Mouse (Mus musculus) heart, adult 2 months (tissue): ENCODE measurements around the gene Grik3. TPM values are rescaled to one million over a fixed set of nuclear protein-coding genes. Genes with fewer than 3 reads are reported as not detected.

Experiments
- DNase-seq, 2 experiments: peaks; one replicate each; pipeline ENCODE4 v3.0.0; 2021
- H3K27ac ChIP-seq: fragments of 200-600 bp; 2 replicates; pipeline ENCODE4 v1.8.1; 2022
- H3K27me3 ChIP-seq: fragments of 200-500 bp; 2 replicates; pipeline ENCODE4 v1.6.1; 2012; ENCODE audit warnings: mild to moderate bottlenecking, low read length, inconsistent platforms, mixed read lengths; ENCODE audit not compliant: control insufficient read depth, insufficient read depth
- H3K36me3 ChIP-seq: fragments of 200-500 bp; 2 replicates; pipeline ENCODE4 v1.6.1; 2012; ENCODE audit warnings: low read length, inconsistent platforms; ENCODE audit not compliant: control insufficient read depth, insufficient read depth
- H3K4me1 ChIP-seq: fragments of 200-500 bp; 2 replicates; pipeline ENCODE4 v1.6.1; 2011; ENCODE audit warnings: low read length; ENCODE audit not compliant: control insufficient read depth, insufficient read depth
- H3K4me3 ChIP-seq: fragments of 200-600 bp; 2 replicates; pipeline ENCODE4 v1.8.1; 2022
- H3K79me2 ChIP-seq: fragments of 200-500 bp; replicated peaks from 2 replicates; pipeline ENCODE4 v1.6.1; 2012; ENCODE audit warnings: mild to moderate bottlenecking, inconsistent platforms, low read length, moderate library complexity, mixed read lengths; ENCODE audit not compliant: control insufficient read depth, insufficient read depth
- H3K9ac ChIP-seq: fragments of 200-500 bp; 2 replicates; pipeline ENCODE4 v1.6.1; 2012; ENCODE audit warnings: low read depth, mild to moderate bottlenecking, control low read depth, inconsistent platforms, low read length, mixed read lengths
- CTCF ChIP-seq: fragments of 200-600 bp; IDR thresholded peaks from 2 replicates; pipeline ENCODE4 v1.8.1; 2022; ENCODE audit warnings: antibody characterized with exemption, mild to moderate bottlenecking, moderate library complexity
- EP300 ChIP-seq: fragments of 200-500 bp; IDR thresholded peaks from 2 replicates; pipeline ENCODE4 v1.6.1; 2011; ENCODE audit warnings: low read depth, low read length, control low read depth; ENCODE audit not compliant: insufficient read depth
- POLR2A ChIP-seq: fragments of 200-500 bp; IDR thresholded peaks from 2 replicates; pipeline ENCODE4 v1.6.1; 2011; ENCODE audit warnings: mild to moderate bottlenecking, low read depth, low read length, control low read depth; ENCODE audit not compliant: insufficient read depth
- WGBS: fragments of 180-500 bp; shearing (Covaris S2); methylation state at CpG from one replicate; pipeline ENCODE4 v1.1.7; 2018; 5-methylcytosine and 5-hydroxymethylcytosine counted together
- intact Hi-C: fragments of 180-260 bp; cut with DNase I; formaldehyde crosslinking; loops from one replicate; pipeline ENCODE4 v1.15.1; 2025
- polyA plus RNA-seq: library from polyadenylated mRNA; depleted of rRNA; stranded (reverse); fragments of >200 nt; gene quantifications from 2 replicates; pipeline ENCODE4 v1.2.3, GENCODE M21; 2012
- total RNA-seq, 2 experiments: library from RNA; stranded (reverse); gene quantifications; 2 replicates each; pipeline ENCODE4 v1.2.3; 2021

The Grik3 gene
- total and polyA plus RNA-seq, 3 experiments, result 0.14 to 0.25 (median 0.21) TPM

GRCm38 (mm10) chr4:125717881-125718280, 227.4 kb downstream of the Grik3 start:
- WGBS, result 70% methylated on average over 6 of the region's 6 CpGs

GRCm38 (mm10) chr4:125718429-125719140, 228.1 kb downstream of the Grik3 start:
- TF ChIP-seq CTCF (no peak), POLR2A (no peak), EP300 (no peak)
- WGBS, result 39% methylated on average over 18 of the region's 18 CpGs
- H3K27me3 ChIP-seq, result no peaks in the 10 kb centered on the region
- no peaks in the 10 kb centered on the region for H3K79me2 ChIP-seq
- no peak overlapping the region for H3K27ac ChIP-seq
- H3K4me3 ChIP-seq, result no peak overlapping the region
- no peak for DNase-seq
- no peaks in the 10 kb centered on the region for H3K36me3 ChIP-seq
- intact Hi-C loops, result no loop called here
- no peak overlapping the region for H3K9ac ChIP-seq
- H3K4me1 ChIP-seq, result no peaks in the 10 kb centered on the region

More at GRCm38 (mm10) chr4:125717881-125718280, 227.4 kb downstream of the Grik3 start:
- Histone ChIP-seq H3K27me3 (no peaks in the 10 kb centered on the region), H3K9ac (no peak overlapping the region), H3K27ac (no peak overlapping the region), H3K36me3 (no peaks in the 10 kb centered on the region), H3K4me1 (no peaks in the 10 kb centered on the region), H3K4me3 (no peak overlapping the region), H3K79me2 (no peaks in the 10 kb centered on the region)
- TF ChIP-seq POLR2A (no peak), EP300 (no peak), CTCF (no peak)
- DNase-seq, result no peak
- intact Hi-C loops, result no loop called here

- 77% methylated on average over 1 of the region's 1 CpGs for WGBS
- no peaks in the 10 kb centered on the region; the same call in 1 of the 2 replicates for H3K27me3 ChIP-seq
These were observed 235.7 kb downstream of the Grik3 start for GRCm38 (mm10) chr4:125726241-125726640.

GRCm38 (mm10) chr4:125727030-125727429, 236.5 kb downstream of the Grik3 start:
- H3K27me3 ChIP-seq, result no peaks in the 10 kb centered on the region; the same call in 1 of the 2 replicates
- no peak overlapping the region for H3K27ac ChIP-seq
- TF ChIP-seq POLR2A, result no peak
- no peak for TF ChIP-seq EP300
- no peak for TF ChIP-seq CTCF
- no peak for DNase-seq
- H3K4me1 ChIP-seq, result no peaks in the 10 kb centered on the region
- H3K9ac ChIP-seq, result no peak overlapping the region
- intact Hi-C loops, result no loop called here
- no peak overlapping the region for H3K4me3 ChIP-seq
- no peaks in the 10 kb centered on the region for H3K36me3 ChIP-seq
- H3K79me2 ChIP-seq, result no peaks in the 10 kb centered on the region
- 56% methylated on average over 10 of the region's 10 CpGs for WGBS

More at GRCm38 (mm10) chr4:125726241-125726640, 235.7 kb downstream of the Grik3 start:
- intact Hi-C loops, result no loop called here
- Histone ChIP-seq H3K4me3 (no peak overlapping the region), H3K27ac (no peak overlapping the region), H3K79me2 (no peaks in the 10 kb centered on the region), H3K36me3 (no peaks in the 10 kb centered on the region), H3K4me1 (no peaks in the 10 kb centered on the region), H3K9ac (no peak overlapping the region)
- TF ChIP-seq POLR2A (no peak), EP300 (no peak), CTCF (no peak)
- no peak for DNase-seq

- Histone ChIP-seq H3K27ac (no peak overlapping the region), H3K4me1 (no peaks in the 10 kb centered on the region), H3K9ac (no peak overlapping the region), H3K36me3 (no peaks in the 10 kb centered on the region), H3K79me2 (no peaks in the 10 kb centered on the region), H3K27me3 (no peaks in the 10 kb centered on the region; the same call in 1 of the 2 replicates), H3K4me3 (no peak overlapping the region)
- TF ChIP-seq POLR2A, result no peak
- intact Hi-C loops, result no loop called here
- no peak for DNase-seq
- WGBS, result 45% methylated on average over 4 of the region's 4 CpGs
These were observed 237.1 kb downstream of the Grik3 start for GRCm38 (mm10) chr4:125727626-125728025.

- intact Hi-C loops, result no loop called here
- H3K27ac ChIP-seq, result no peak overlapping the region
- TF ChIP-seq EP300 (no peak), CTCF (no peak), POLR2A (no peak)
- H3K4me1 ChIP-seq, result no peaks in the 10 kb centered on the region
- H3K36me3 ChIP-seq, result no peaks in the 10 kb centered on the region
- H3K4me3 ChIP-seq, result no peak overlapping the region
- DNase-seq, result no peak
- no peak overlapping the region for H3K9ac ChIP-seq
- H3K27me3 ChIP-seq, result no peaks in the 10 kb centered on the region; the same call in 1 of the 2 replicates
- no peaks in the 10 kb centered on the region for H3K79me2 ChIP-seq
- WGBS, result 33% methylated on average over 15 of the region's 15 CpGs
These were observed 237.8 kb downstream of the Grik3 start for GRCm38 (mm10) chr4:125728091-125728863.
